Mouse (Mus musculus): ENCODE data around the gene Htr5a. TPM values are rescaled to one million over a fixed set of nuclear protein-coding genes. Genes with fewer than 3 reads are reported as not detected.

Gene Htr5a
- total RNA-seq, 2 experiments from 2014 or later, result 8.9 to 10.9 TPM

GRCm38 (mm10) chr5:27880329-27881036 lies 38.5 kb downstream of the Htr5a start:
- intact Hi-C loops (cut with DNase I), result no loop called here

GRCm38 (mm10) chr5:27881261-27881660 lies 39.3 kb downstream of the Htr5a start:
- DNase-seq, result no peak
- intact Hi-C loops (cut with DNase I), result no loop called here

More at GRCm38 (mm10) chr5:27880329-27881036, 38.5 kb downstream of the Htr5a start:
- DNase-seq, result no peak

GRCm38 (mm10) chr5:27888080-27888479 lies 46.1 kb downstream of the Htr5a start:
- intact Hi-C loops (cut with DNase I), result no loop called here
- no peak for DNase-seq

GRCm38 (mm10) chr5:27895961-27896360 lies 54.0 kb downstream of the Htr5a start:
- DNase-seq, result no peak
- intact Hi-C loops (cut with DNase I), result no loop called here

GRCm38 (mm10) chr5:27899756-27900155 lies 57.8 kb downstream of the Htr5a start:
- DNase-seq, result no peak
- intact Hi-C loops (cut with DNase I), result no loop called here

- DNase-seq, result no peak
- intact Hi-C loops (cut with DNase I), result no loop called here
Observed at GRCm38 (mm10) chr5:27900186-27900585, 58.2 kb downstream of the Htr5a start.

Other genes with a start within 250 kb of the Htr5a start
- 10 to 100 TPM; 39.6 to 50.3 TPM for gene Paxip1, start 50.5 kb upstream of the Htr5a start, total RNA-seq (2021)
- gene Insig1, start 229.2 kb downstream of the Htr5a start, total RNA-seq (2021), result 100 to 1,000 TPM in 1 of 2 experiments, 10 to 100 TPM in 1; 97.3 to 107 TPM